Mouse (Mus musculus) cerebral cortex, adult 2 months (tissue): ENCODE data around the gene Ccnf.

Source experiments
- WGBS: fragments of 180-500 bp; shearing (Covaris S2); methylation state at CpG from one replicate; pipeline ENCODE4 v1.1.7; 2018; 5-methylcytosine and 5-hydroxymethylcytosine counted together

Ccnf gene

GRCm38 (mm10) chr17:24201092-24201491 lies 50.2 kb downstream of the Ccnf start:
- 54% methylated on average over 4 of the region's 4 CpGs for WGBS

GRCm38 (mm10) chr17:24199741-24200140 lies 51.5 kb downstream of the Ccnf start:
- WGBS, result 60% methylated on average over 4 of the region's 4 CpGs

GRCm38 (mm10) chr17:24199252-24199651 lies 52.0 kb downstream of the Ccnf start:
- WGBS, result 38% methylated on average over 4 of the region's 4 CpGs

GRCm38 (mm10) chr17:24197032-24197824 lies 54.1 kb downstream of the Ccnf start:
- WGBS, result 44% methylated on average over 15 of the region's 15 CpGs

GRCm38 (mm10) chr17:24195349-24195748 lies 55.9 kb downstream of the Ccnf start:
- 54% methylated on average over 2 of the region's 2 CpGs for WGBS

- WGBS, result 73% methylated on average over 5 of the region's 5 CpGs
Measured at GRCm38 (mm10) chr17:24193769-24194168, 57.5 kb downstream of the Ccnf start.

GRCm38 (mm10) chr17:24193268-24193667 lies 58.0 kb downstream of the Ccnf start:
- WGBS, result 89% methylated on average over 8 of the region's 8 CpGs

GRCm38 (mm10) chr17:24192848-24193247 lies 58.4 kb downstream of the Ccnf start:
- 77% methylated on average over 8 of the region's 8 CpGs for WGBS

- WGBS, result 53% methylated on average over 4 of the region's 4 CpGs
Measured at GRCm38 (mm10) chr17:24191481-24191880, 59.8 kb downstream of the Ccnf start.

GRCm38 (mm10) chr17:24190934-24191333 lies 60.4 kb downstream of the Ccnf start:
- WGBS, result 86% methylated on average over 2 of the region's 2 CpGs

GRCm38 (mm10) chr17:24174259-24174658 lies 77.0 kb downstream of the Ccnf start:
- WGBS, result 78% methylated on average over 3 of the region's 3 CpGs

GRCm38 (mm10) chr17:24173423-24173822 lies 77.9 kb downstream of the Ccnf start:
- WGBS, result 4% methylated on average over 3 of the region's 3 CpGs
